Mouse (Mus musculus) cerebellum, adult 9-11 months (tissue): ENCODE measurements around the gene Slc2a3.
"Not testable (repeated sequence)": the region's sequence is repeated elsewhere in the genome, so short reads cannot be mapped to it uniquely, and the experiment has no call there.

Experiments
- DNase-seq: peaks from one replicate; pipeline ENCODE4 v3.0.0; 2022

Slc2a3 gene

DNA sequence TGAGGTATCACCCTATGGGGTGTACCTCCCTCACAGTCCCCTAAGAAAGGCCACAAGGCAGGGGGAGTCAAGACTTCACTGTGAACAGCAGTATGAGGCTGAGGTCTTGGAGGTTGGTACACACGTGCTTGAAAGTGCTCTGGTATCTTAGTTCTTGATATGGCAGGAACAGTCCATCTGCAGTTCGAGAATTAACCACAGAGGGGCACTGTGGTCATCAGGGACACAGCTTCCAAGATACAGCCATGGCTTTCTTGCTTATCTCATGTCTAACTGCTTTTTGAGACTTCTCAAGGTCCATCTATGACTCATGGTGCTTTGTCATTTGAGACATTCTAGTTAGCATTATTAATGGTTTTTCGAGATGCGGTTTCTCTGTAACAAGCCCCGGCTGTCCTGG, 3.0 kb upstream of the Slc2a3 start:
- DNase-seq = peak; percentile 76

DNA sequence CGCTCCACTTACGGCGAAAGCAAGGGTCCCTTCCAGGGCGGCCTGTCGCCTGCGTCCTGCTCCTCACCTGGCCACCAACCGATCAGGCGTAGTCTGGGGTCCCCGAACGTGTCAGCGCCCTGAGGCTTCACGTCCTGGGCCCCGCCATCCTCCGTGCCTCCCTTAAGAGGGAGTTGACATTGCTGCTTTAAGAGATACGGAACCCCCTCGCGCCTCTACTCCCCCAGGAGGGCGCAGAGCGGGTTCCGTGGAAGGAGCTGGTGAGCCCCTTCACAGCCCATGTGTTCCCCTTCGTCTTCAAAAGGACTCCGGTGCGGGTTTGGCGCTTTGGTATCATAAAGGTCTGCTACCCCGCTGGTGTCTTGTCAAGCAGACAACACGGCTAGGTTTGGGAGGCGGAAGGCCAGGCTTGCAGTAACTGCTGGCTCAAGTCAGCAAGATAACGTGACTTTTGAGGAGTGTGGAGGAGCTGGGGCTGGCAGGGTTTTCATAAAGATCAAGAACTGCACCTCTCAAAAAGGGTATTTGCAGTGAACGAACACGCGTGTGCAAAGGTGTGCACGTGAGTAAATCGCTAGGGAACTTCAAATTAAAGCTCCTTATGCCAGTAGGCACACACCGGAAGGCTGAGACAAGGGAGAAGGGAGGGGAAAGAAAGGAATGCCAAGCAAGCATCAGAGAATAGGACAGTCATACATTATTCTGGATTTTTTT, 518 bp upstream of the Slc2a3 start:
- peak; percentile 70 for DNase-seq

DNA sequence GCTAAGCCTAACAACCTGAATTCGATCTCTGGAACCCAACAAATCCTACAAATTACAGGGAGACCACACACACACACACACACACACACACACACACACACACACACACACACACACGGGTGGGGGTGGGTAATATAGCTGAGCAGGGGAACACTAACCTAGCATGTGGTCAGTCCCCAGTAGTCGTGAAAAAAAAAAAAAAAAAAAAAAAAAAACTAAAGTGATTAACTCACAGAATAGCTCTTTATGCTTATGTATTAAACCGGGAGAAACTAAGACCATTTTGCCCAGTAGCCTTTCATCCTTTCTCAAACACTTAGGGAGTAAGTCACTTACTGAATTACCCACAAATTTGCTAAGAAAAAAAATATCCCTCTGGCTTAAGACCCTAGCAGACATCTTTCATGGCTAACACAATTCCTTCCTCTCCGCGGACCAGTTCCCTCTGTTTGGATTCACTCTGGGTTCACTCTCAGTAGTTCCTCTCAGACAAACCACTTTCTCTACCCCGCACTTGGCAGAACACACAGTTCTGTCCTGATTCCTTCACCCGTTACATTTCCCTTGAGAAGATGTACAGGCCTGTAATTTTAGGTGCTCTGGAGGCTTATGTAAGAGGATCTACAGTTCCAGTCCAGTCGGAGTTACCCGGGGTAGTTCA, 670 bp downstream of the Slc2a3 start:
- DNase-seq = peak; percentile 40

DNA sequence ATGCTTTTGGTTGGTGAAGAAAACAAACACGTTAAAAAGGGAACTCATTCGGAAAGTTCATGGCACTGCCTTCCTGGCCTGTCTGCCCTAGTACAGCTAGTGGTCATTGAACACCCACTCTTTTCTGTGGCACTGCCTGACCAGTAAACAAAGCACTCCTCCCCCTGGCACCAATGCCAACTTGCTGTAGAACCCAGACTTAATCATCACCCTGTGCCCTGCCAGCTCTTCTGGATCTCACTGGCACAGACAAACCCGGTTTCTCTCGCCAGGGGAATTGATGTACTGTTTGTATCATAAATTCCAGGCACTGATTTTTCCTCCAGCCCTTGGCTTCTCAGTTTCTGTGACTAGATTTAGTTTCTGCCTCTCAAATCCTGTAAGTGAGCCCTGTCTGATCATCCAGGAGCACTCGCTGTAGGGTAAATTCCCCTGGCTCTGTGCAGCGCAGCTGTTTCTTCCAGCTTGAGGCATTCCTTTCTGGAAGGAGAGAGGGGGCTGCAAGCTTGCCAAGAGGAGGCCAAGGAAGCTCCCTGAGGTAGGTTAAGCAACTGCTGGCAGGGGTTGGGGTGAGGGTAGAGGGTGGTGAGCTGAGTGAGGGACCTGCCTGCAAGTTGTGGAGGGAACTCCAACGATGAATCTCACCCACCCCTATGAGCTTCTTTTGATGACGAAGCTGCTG, 6.0 kb downstream of the Slc2a3 start:
- DNase-seq = no peak

DNA sequence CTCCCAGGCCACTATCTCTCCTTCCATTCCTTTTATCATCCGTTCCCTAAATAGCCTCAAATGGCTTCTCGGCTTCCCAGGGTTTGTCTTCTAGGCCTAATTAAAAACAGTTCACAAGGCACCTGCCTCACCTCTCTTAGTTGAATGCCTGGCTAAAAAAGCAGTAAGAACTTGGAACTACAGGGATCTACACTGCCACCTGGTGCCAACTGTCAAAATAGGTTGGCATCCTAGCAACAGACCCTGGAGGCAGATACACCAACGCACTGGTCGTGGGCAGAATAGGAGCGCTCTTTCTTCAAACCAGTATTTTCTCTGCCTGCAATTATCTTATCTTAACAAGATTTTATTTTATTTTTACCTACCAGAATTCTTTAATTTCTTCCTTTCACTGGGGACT, 15.2 kb downstream of the Slc2a3 start:
- DNase-seq = peak; percentile 85

DNA sequence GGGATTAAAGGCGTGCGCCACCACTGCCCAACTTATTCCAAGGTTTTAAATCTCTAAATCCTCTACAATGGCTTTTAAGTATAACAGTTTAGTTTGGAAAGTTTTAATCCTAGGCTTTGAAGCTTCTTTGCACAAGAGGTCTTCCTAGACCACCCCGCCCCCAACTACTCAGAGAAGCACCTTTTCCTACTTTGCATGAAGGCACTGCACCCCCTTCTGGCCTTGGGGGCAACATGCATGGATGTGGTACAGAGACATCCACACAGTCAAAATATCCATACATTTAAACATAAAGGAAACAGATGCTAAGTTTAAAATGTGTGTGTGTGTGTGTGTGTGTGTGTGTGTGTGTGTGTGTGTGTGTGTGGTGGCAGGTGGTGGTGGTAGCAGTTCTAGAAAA, 16.6 kb downstream of the Slc2a3 start:
- peak; percentile 56 for DNase-seq

DNA sequence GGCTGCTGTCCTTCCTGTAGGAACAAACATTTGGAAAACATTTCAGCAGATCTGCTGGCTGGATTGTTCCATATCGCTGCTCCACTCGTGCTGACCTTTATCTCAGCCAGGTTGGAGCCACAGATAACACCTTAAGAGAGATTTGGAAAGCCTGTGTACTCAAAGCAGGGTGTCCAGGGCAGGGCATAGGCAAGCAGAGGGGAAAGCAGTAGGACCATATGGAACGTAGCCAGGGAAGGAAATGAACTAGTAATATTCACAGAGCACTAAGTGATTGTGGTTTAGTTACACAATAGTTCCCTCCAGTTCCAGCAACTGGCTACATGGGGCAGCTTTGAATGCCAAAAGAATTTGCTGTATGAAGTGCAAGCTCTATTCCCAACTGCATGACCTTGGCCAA, 19.3 kb downstream of the Slc2a3 start:
- peak; percentile 81 for DNase-seq

DNA sequence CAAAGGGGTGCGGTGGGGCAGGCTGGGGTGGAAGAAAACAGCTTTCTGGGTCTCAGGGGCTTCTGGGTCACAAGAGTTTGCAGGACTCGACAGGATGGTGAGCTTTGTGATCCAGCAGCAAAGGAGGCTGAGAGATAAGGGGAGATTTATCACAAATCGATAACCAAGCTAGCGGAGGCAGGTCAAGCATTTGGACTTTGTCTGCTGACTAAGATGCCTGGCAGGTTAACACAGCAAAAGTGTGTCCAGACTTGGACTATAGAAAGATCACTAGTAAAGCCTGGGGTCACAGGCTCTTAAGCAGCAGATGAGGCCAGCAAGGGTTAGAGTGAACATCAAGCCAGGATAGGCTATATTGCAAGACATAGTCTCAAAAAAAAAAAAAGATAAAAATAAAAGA, 20.3 kb downstream of the Slc2a3 start:
- DNase-seq = peak; percentile 17

DNA sequence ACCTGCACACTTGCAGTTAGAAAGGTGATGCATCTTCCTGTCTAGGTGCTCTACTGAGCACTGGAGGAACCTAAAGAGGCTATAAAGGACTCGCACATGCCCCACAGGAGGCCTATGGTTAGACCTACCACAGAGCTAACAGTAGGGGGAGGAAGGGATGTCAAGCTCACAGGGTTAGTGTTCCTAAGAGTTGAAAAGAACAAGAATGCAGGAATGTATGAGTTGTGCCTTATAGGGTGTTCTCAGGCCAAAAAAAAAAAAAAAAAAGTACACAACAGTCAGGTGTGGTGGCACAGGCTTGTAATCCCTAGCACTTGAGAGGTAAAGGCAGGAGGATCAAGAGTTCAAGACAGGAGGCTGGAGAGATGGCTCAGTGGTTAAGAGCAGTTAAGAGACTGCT, 21.5 kb downstream of the Slc2a3 start:
- no peak for DNase-seq

DNA sequence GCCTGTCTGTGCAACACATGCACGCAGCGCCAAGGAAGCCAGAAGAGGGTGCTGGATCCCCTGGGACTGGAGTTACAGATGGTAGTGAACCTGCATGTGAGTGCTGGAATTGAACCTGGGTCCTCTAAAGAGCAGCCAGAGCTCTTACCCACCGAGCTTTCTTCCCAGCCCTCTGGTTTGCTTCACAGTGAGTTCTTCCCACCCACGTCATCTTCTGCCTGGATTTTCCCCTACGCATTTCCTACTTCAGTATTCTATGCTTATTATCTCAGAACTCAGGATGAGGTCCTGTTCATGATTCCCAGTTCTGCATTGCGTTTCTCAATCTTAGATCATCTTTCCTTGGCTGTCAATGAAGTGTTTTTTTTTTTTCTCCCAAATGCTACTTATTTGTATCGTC, 25.4 kb downstream of the Slc2a3 start:
- no peak for DNase-seq

DNA sequence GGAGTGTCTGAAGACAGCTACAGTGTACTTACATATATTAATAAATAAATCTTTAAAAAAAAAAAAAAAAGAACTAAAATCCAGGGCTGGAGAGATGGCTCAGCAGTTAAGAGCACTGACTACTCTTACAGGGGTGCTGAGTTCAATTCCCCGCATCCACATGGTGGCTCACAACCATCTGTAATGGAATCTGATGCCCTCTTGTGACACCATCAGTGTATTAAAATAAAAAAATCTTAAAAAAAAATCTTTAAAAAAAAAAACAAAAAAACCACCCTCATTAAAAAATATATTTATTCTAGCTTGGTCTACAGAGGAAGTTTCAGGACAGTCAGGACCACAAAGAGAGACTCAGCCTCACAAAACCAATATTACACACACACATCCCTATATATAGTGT, 27.1 kb downstream of the Slc2a3 start:
- DNase-seq = no peak

DNA sequence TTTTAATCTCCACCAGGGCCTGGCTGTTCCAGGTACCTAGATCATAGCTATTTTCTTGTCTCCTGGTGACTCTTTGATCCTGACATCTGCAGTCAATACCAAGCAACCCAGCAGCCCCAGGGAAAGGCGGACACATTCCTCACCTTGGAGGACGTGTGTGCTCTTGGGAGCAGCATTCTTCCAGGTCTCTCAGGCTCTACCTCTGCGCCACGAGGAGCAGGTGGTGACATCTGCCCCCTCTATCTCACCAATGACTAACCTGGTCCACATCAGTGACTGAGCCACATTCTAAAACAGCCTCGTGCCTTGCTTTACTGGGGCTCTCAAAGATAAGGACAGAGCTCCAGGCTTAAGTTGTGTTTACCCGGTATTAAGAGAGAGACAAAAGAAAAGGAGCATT, 28.7 kb downstream of the Slc2a3 start:
- DNase-seq = no peak

DNA sequence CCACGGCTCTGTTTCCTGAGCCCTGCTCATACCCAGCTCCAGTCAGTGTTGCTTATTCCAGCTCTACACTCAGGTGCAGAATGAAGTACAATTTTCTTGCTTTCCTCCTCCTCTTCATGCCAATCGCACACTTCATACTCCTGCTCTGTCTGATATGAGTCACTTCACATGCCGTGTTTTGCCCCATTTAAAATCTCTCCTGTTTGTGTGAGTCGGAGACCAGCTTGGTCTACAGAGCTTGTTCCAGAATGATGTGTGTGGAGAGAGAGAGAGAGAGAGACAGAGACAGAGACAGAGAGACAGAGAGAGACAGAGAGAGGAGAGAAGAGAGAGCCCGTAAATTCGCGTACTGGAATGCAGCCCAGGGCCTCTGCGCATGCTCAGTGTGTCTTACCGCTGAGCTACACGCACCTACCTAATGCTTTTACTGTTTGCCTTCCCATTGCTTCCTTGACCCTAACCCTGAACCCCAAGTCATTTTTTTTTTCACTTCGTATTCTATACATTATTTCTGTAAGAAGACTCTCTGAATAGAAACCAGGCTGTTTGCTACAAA, 30.6 kb downstream of the Slc2a3 start:
- DNase-seq = peak; percentile 59

DNA sequence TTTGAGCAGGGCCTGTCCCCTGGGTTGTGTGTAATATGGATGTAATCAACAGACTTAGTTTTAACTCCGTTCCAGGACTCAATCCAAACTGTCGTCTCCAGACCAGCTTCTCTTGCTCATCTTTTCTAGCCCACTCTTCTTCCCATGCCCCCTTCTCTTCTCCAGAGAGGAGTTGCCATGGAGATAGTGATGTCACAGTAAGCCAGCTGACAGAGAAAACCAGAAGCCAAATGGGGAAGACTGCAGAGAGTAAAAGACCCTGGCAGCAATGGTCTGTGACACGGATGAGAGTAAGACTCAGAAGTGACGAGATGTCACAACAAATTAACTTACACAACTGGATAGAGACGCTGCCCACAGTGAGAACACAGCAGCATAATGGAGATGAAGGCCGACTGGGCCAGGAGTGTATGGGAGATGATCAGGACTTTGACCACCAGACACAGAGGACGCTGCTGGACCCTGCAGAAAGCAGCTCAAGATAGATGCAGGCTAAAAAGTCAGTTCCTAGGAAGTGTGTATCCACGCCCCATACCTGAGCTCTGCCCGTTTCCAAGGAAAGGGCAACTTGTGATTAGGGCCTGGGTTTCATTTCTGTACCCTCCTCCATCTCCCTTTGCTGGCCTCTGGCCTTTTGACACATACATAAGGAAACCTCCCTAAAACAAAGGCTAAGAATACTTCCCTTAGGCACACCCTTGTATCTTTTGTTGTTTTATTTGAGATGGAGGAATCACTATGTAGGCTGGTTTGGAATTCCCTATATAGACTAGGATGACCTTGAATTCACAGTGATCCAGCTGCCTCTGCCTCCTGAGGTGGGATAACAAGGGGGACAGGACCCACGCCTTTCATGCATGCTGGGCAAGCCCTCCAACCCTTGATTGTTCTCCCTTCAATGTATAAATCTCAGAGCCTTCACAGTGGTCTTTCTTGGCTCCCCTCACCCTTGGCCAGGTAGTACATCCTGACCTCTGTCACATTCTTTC, 31.4 kb downstream of the Slc2a3 start:
- peak; percentile 39 for DNase-seq

DNA sequence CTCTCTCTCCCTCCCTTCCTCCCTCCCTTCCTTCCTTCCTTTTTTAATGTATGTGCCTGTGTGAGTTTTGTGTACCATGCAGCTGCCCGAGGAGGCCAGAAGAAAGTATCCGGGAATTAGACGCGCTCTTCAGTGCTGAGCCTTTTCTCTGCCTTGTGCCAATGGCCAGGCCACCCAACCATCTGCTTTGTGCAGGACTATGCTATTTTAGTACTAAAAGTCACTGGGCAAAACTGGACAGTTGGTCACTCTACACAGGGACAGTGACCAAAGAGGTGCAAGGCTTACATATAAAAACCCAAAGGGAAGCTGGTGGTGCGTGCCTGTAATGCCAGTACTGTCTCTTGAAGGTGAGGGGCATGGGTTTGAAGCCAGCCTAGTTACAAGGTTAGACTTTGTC, 33.2 kb downstream of the Slc2a3 start:
- DNase-seq = peak; percentile 86

DNA sequence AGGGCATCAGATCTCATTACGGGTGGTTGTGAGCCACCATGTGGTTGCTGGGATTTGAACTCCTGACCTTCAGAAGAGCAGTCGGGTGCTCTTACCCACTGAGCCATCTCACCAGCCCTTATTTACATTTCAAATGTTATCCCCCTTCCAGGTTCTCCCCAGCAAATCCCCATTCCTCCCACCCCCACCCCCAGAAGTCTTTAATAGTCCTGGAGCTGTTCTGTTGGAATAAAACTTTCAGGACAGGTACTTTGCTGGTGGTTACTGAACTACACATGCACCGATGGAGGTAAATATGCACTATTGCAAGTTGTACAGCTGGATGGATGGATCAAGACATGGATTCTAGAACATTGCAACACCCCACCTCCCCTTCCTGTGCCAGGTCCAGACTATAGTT, 34.4 kb downstream of the Slc2a3 start:
- DNase-seq = not testable (repeated sequence)

DNA sequence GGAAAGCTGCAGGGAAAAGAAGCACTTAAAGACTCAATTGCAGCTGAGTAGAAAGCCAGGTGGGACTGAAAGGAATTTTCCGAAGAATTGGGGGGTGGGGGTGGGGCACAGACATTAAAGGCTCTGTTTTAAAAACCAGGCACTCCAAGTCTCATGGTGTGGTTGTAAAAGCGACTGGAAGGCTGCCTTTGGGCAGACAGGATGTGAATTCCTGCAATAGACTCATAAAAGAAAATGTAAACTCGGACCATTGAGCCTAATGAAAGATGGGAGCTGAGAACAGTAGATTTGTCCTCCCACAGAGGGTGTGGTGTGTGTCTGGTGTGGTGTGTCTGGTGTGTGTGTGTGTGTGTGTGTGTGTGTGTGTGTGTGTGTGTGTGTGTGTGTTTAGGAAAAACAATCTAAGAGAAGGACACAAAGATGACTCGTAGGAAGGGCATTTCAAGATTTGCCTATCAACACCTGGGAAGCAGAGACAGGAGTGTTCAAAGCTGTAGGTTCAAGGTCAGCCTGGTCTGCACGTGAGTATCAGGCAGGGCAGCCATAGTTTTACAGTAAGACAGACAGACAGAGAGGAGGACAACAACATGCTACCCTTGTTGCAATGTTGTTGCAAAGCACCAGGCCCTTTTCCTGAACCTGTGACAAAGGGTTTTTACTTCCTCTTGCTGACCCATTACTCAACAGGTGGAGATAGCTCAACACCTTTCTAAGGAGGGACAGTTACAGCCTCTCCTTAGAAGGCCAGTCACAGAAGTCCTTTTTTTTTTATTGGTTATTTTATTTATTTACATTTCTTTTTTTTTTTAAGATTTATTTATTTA, 35.1 kb downstream of the Slc2a3 start:
- no peak for DNase-seq

DNA sequence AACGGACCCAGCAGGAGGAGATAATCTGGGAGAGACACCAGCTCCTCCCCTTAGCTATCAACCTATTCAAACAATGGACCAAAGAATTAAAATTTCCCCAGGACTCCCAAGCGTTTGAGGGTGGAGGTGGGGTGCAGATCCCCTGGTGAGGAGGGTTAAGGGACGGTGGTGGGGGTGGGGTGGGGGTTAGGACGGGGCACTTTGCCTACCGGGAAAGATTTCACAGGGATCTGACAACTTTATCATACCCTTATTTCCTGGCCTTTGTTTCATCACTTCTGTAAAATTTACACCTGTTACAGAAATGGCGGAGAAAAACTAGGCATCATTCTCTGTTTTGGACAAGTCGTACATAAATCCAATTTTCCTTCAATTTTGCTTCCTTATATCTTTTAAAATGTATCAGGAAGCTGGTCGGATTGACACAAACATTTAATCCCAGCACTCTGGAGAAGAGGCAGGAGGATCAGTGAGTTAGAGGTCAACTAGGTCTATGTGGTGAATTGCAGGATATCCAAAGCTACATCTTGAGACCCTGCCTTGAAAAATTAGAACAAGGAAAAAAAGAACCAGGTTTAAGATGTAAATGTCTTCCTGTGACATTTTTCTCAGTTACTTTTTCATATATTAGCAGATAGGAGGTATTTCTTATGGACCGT, 36.0 kb downstream of the Slc2a3 start:
- no peak for DNase-seq

DNA sequence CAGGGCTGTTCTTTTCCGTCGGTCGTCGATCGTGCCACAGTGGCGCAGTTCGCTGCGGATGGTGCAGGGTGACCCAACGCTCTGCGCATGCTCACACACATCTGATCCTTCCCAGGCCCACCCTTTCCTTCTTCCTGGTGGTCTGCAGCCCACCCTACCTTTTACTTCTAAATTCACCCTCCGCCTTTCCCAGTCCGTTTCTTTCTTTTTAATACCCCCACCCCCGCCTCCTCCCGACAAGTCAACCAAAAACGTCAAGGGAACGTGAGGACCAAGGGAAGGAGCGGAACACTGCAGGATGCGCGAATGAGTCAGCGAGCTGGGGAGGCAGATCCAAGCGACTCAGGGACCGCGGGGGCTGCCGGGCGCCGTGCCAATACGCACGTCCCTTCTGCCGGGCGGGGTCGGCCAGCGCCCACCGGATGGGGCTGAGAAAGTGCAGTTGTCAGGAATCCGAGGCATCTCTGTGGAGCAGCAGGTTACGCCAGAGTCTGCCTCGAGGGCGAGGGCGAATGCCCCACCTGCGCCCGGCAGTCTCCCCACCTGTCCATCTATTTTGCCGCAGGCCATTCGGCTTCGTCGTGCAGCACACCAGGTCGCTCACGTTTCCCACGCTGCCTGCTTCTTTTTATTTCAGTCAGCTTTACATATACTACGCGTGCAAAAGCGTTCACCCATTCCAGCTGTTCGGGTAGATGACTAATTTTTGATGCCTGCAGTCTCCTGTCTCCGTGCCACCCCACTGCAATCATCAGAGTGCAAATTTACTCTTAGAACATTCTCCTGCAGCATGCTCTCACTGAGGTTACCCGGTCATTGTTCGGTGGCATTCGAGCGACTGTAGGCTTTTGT, 36.8 kb downstream of the Slc2a3 start:
- peak; percentile 85 for DNase-seq

DNA sequence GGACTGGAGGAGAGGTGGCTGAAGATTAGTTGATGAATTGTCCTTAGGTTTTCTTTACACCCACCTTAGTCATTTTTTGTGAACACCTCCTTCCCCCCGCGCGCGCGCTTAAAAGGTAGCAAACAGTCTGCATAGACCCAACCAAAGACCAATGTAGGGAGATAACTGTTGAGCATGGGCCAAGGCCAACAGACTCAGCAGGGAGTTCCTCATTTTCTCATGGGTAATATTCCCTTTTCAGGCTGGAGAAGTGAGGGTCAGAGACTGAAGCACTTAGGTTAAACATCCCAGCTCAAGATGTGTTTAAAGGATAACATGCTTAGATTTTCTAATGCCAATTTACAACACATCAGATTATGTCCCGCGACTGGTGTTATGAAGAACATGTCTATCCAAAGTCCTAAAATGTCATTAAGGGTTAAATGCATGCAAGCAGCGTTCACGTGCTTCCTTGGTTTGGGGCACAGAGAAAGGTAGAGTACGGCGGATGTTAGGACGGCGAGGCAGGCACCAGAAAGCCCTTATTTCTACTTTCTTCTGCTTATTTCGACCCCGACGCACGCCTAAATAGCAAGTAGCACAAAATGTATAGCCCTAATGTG, 37.5 kb downstream of the Slc2a3 start:
- DNase-seq = peak; percentile 55
